Mouse (Mus musculus): ENCODE results near the gene Anxa11.
A peak's percentile ranks its signal among the peaks of the same experiment; 100 is the strongest.

DNA sequence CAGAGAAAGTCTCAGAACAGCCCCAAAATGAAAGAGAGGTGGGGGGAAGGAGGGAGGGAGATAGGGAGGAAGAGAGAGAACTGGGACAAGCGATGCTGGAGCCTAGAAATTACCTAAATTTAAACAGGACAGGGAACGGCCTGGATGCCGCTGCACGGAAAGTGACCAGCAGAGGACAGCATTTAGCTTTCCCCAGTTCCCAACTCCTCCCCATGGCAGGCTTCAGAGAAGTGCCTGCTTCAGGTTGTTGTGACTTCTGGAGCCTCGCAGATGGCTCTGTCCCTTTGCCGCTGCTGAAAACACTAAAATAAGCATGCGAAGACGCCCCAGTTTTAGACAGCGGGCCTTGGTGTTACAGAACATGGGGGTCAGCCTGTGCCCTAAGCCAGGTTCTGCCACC, 25.5 kb upstream of the Anxa11 start:
- TF ChIP-seq CTCF (IDR thresholded peaks at IDR 0.05; ENCODE audit: insufficient read depth, low read depth, low read length): peak; percentile 85
- TF ChIP-seq POLR2A (IDR thresholded peaks at IDR 0.05; ENCODE audit: insufficient read depth, low read depth, low read length): no peak

Data from olfactory bulb, adult 2 months (tissue).